Mouse (Mus musculus) right cerebral cortex, postnatal 36 days (tissue): ENCODE measurements around the gene Cfap298.

Source experiments
- DNase-seq, 2 experiments: peaks; one replicate each; pipeline ENCODE4 v3.0.0; 2022; ENCODE audit warnings: low spot score in 2 of 2, mixed read lengths in 1 of 2

Gene Cfap298

DNA sequence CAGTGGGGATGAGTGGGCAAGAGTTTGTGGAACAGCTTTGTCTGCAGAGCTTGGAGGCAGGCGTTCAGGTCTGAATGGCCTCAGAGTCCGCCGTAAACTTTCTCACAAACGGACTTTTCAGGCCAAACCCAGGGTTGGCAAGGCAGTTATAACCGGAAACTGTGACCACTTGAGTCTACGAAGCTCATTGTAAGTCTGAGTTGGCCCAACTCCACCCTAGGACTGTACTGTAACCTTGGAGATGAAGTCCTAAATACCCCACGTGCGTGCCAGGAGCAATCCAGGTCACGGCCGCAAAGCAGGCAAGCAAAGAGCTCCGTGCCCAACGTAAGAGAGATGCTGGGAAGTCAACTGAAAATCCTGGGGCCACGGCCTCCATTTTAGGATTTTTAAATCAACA, 23.1 kb downstream of the Cfap298 start:
- no peak for DNase-seq

DNA sequence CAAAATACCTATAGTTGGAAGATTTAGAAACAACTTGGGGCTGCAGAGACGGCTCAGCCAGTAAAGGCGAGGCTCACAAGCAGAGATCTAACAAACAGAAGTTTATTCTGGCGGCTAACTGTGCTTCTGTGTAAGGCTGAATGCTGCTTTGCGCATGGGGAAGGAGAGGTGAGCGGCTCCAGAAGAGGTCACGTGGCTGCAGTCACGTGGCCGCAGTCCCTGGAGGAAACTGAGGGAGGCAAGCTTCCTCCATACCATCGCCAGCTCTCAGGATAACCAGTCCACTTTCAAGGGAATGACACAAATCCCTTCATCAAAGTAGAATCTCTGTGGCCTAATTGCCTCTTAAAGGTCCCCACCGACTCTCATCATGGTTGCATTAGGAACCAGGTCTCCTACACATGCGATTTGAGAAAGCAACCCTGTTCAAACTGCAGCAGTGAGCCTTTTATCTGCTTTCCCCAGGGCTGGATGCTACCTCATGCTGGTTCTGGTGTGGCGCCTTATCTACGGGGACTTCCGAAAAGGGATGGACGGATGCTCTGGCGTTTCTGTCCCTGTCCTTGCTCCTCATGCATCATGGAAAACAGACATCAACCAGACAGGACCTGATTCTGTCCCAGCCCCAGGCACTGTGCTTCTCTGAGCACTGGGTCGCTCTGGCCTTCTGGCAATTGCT, 23.9 kb downstream of the Cfap298 start:
- DNase-seq: no peak

DNA sequence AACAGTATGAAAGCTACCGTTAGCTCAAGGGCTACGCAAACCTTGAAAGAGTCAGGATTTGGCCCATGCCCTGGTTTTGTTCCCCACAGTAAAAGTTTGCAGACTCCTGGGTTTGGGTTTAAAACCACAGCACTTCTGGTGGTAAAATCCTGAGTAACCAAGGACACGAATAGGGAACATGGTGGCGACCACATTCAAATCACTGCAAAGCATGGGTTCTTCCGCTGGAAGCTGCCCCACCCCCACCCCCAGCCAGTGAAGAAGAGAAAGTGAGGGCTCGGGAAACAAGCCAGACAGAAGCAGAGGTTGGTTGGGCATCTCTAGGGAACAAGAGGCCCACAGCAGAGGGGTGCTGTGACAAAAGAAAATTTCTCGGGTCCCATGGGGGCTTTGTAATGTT, 27.7 kb downstream of the Cfap298 start:
- DNase-seq: no peak

DNA sequence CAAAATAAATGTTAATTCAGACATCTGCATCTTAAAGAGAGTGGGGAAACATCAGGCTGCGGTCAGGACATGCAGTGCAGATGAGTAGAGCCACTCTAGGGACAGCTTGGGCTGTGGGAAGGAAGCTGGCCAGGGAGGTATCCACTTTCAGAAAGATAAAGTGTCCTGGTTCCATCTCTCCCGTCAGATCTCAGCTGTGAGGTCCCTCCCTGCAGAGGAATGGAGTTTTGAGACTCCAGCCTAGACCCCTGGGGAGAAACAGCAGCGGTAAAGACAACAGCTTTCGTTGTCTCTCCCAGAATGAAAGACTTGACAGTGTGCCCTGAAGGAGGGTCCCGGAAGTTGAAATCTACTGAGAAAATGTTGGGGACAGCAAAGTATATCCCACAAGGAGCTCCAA, 31.6 kb downstream of the Cfap298 start:
- DNase-seq: no peak

DNA sequence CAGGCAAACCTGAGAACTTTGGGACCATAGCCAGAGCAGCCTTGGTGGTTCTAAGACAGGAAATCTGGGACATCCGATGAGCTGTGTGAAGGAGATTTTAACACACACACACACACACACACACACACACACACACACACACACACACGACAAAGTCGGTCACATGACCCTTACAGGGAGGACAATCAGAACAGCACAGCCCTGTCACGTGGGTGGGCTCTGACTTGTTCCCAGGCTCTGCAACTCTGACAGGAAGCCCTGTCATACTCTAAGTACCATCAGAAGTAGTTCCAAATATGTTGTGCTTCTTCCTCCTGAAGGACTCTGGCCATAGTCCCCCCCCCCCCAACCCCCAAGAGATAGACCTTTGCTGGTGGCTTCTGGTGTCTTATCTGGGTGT, 33.5 kb downstream of the Cfap298 start:
- DNase-seq: no peak

DNA sequence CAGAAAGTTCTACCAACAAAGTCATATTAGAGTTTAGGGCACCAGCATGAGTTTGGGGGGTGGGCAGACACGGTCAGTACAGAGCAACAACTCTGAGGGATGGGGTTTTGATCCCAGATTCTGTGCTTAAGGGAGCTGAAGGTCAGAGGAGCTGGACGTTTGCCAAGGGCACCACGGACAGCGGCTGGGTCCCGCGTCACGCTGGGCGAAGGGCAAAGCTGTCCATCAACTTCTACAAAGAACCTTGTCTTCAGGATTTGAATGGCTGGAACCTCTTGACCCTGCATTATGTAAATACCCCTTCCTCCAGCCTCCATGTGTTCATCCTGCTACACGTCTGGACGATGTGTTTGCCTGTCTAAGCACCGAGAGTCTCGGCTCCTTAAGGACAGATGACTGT, 35.4 kb downstream of the Cfap298 start:
- DNase-seq: no peak

DNA sequence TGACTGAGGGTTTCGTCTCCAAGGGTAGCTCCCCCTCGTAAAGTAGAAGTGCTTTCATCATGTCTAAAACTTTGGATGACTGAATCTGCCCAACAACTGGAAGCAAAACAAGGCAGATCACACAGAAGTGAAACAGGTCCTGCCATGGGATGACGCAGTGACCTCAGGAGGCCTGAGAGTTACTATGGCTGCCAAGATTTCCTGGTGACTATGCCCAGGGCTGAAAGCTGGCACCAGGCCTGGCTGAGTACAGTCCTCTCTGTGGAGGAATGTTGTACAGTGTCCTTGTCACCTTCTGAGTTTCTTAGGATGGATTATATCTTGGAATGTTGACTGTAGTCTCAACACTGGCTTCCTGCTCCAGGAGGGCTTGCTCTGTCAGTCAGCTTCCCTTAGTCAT, 37.3 kb downstream of the Cfap298 start:
- DNase-seq: no peak

DNA sequence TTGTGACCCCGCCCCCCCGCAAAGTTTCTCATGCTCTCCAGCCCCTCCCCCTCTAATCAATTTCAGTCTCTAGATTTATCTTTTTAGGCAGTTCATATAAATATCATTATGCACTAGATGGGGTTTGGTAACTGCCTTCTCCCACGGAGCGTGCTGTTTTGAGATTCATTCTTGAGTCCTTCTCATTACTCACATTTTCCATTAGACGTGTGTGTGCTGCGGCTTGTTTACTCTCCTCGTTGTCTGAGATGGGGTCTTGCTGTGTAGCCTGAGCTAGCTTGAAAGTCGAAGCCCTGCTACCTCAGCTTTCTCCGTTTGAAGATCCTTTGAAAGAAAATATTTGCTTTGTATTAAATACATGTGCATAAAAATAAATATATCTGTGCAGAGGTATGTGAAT, 41.1 kb downstream of the Cfap298 start:
- no peak for DNase-seq

DNA sequence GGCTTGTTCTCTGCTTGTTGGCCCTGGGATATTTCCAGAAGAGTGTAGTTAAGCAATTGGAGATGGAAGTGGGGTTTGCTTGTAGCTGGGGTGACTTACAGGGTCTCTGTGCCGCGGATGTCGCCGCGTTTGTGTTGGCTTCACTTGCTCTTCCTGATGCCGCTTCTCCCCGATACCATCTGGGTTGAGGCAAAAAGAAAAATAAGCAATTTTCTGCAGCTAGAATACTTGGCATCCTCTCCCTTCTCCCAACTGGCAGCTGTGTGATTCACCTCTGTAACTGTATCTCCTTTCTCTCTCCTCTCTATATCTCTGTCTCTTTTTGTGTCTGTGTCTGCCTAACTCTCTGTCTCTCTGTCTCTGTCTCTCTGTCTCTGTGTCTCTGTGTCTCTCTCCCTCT, 41.9 kb downstream of the Cfap298 start:
- DNase-seq: no peak

DNA sequence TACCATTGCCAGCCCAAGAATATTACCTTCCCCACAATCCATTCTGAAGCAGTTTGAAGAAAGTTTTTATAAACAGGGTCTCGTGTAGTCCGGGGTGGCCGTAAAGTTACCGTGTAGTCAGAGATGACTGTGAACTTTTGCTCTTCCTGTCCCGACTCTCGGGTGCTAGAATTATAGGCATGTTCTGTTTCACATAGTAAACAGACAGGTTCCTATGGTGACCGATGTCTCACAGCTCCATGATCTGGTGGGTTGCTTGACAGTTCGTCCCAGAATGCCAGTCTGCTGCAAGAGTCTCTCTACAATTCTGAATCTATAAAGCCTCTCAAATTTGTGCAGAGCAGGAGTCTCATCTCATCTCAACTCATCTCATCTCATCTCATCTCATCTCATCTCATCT, 42.8 kb downstream of the Cfap298 start:
- no peak for DNase-seq

DNA sequence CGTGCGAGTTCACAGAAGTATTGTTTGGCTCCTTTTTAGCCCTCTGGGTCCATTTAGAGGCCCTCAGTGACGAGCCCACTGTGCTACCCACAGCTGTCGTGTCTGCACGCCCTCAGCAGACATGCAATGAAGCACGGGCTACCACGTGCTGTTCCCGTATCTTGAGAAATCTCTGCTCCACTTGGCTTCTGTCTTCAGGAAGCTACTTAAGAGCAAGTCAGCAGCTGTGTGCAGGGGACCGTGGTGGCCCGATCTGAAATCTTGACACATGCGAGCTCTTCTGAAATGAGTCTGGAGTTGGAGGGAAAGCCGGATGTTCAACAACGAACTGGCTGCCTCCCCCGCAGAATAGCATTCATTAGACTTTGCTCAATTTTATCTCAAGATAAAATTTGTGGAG, 43.3 kb downstream of the Cfap298 start:
- DNase-seq: no peak

DNA sequence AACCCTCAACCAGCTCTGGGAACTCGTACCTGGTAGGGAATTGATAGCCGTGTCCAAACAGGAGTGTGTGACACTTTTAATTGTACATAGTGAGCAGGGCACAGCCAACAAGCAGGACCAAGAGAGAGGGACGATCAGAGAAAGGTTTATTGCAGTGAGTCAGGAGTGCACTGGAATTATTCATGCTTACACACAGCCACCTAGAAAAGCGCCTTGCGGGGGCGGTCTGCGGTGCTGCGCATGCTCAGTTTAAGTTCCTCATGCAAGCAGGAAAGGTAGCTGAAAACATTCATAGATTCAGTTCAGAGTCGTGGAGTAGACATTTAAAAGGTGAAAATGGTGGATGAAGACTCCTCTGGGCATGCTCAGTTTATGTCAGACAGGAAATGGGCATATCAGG, 44.2 kb downstream of the Cfap298 start:
- no peak for DNase-seq

DNA sequence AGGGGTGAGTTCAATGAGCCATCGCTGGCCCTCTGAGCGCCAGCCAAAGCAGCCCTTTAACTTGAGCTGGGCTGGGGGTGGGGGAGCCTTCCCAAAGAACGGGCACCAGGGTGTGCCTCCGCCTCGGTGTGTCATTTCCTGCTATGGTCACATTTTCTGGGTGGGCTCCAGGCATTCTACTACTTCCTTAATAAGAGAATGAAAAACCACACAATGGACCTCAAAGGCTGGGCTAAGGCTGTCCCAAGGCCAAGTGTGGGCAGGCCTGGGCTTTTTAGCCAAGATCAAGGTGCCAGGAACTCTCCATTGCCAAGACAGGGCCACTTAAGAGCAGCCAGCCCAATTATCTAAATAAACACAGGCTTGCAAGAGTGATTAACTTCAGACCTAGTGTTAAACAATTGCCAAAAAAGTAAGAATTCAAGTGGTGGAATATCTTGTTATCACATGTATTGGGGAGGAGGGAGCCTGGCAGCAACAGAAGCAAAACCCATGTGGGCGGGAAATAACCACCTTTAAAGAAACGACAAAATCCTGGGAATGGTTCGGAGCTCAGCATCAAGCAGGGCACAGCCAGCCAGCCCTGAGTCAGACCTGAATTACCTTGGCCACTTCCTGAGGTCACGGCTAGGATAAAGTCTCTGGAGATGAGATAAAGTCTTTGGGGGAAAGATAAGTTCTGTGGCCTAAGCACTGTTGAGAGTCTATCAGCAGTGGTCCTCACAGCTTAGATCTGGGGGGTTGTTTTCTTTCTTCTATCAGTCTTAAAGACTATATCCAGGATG, 48.9 kb downstream of the Cfap298 start:
- DNase-seq: no peak

DNA sequence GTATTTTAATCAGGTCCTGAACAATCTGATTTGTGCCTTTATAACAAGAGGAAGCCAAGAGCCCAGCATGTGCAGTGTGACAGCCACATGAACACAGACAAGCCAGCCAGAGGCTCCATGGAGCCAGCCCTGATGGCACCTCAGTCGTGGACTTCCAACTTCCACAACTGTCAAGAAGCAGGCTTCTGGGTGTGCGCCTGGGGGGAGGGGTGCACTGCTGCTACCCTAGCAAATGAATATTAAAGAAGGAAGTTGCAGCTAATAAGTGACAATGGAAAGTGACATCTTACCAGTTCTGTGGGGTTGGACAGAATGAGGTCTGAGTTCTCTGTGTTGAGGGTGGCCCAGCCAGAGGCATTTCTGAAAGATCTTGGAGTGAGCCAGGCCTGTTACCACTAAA, 49.6 kb downstream of the Cfap298 start:
- DNase-seq: no peak

DNA sequence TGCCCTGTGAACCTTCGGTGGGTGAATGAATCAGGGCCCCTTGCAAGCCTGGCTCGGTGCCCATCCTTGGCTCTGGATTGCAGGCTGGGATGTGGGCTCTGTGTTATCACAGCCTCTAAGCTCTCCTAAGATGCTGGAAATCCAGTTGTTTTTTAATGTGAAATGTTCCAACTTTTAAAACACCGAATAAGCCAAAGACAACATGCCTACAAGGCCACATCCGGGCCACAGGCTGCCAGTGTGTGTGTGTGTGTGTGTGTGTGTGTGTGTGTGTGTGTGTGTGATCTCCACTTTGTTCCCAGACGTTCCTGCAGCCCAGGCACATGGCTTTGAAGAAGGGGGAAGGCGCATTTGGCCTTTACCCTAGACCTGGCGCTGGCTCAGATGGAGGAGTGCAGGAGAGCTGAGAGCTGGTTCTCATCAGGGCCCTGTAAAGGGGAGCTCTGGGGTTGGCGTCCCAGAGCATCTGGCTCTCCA, 52.4 kb downstream of the Cfap298 start:
- no peak for DNase-seq

DNA sequence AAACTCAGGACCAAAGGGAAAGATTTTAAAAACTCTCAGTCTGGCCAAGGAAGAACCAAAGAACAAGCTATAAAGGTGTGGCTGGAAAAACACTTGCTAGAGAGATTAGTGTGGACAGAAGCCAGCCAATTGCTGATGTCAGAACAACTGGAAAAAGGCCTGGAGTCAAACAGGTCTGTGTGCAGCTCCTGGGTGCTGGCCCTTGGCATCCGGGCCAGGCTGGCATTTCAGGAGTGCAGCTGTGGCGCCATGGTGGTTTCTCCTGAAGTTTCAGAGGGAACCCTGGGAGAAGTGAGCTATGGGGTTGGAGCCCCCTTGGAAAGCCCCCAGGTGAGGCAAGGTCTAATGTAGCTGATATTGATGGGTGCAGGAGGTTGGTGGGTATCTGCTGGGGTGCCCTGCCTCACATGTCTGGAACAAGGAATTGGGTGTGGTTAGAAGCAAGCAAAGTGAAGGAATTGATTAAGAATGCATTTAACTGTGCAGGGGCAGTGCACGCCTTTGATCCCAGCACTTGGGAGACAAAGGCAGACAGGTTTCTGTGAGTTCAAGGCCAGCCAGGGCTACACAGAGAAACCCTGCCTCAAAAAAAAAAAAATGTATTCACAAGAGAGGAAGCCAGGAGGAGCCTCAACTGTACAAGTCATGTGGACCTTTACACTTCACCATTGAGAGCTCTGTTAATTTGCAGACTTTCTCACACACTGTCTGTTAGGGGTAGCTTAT, 56.6 kb downstream of the Cfap298 start:
- no peak for DNase-seq
